Mouse (Mus musculus): ENCODE measurements around the gene Nap1l5. TPM values are rescaled to one million over a fixed set of nuclear protein-coding genes. Genes with fewer than 3 reads are reported as not detected.

Gene Nap1l5
- total RNA-seq, 2 experiments from 2014 or later: 186 to 199 TPM

Other genes with a start within 250 kb of the Nap1l5 start
- gene Herc3, start 75.6 kb downstream of the Nap1l5 start, total RNA-seq (2021): 100 to 1,000 TPM; 226 to 239 TPM
- 10 to 100 TPM; 16.0 to 16.5 TPM for gene Fam13a, start 117.5 kb upstream of the Nap1l5 start, total RNA-seq (2021)